Mouse (Mus musculus) limb, embryonic 14.5 days (tissue): ENCODE measurements around the gene Gm15294. TPM values are rescaled to one million over a fixed set of nuclear protein-coding genes. Genes with fewer than 3 reads are reported as not detected.

Source experiments
- ATAC-seq: fragments of 200-750 bp; cut with Nextera tagmentation; 2 replicates; pipeline ENCODE4 v1.8.0; 2017; ENCODE audit warnings: low read depth, moderate number of reproducible peaks, moderate TSS enrichment; ENCODE audit not compliant: low FRiP score
- DNase-seq: peaks from one replicate; pipeline ENCODE4 v3.0.0-alpha.2; 2015; ENCODE audit warnings: low spot score
- H3K27ac ChIP-seq: fragments of 300-500 bp; sonication (generic); replicated peaks from 2 replicates; pipeline ENCODE4 v1.5.1; 2014; ENCODE audit warnings: low read depth, mild to moderate bottlenecking, low read length, moderate library complexity, mixed read lengths
- H3K27me3 ChIP-seq: fragments of 300-500 bp; sonication (generic); 2 replicates; pipeline ENCODE4 v1.6.1; 2014; ENCODE audit warnings: low read length, mixed read lengths; ENCODE audit not compliant: control insufficient read depth, insufficient read depth
- H3K36me3 ChIP-seq: fragments of 300-500 bp; sonication (generic); 2 replicates; pipeline ENCODE4 v1.6.1; 2014; ENCODE audit warnings: mild to moderate bottlenecking, low read length, moderate library complexity, mixed read lengths; ENCODE audit not compliant: control insufficient read depth, insufficient read depth
- H3K4me1 ChIP-seq: fragments of 300-500 bp; sonication (generic); 2 replicates; pipeline ENCODE4 v1.6.1; 2014; ENCODE audit warnings: antibody characterized with exemption, low read length, mixed read lengths; ENCODE audit not compliant: control insufficient read depth, insufficient read depth
- H3K4me2 ChIP-seq: fragments of 300-500 bp; sonication (generic); replicated peaks from 2 replicates; pipeline ENCODE4 v1.6.1; 2014; ENCODE audit warnings: low read depth, mild to moderate bottlenecking, low read length, moderate library complexity; ENCODE audit not compliant: severe bottlenecking
- H3K4me3 ChIP-seq: fragments of 300-500 bp; sonication (generic); replicated peaks from 2 replicates; pipeline ENCODE4 v1.5.1; 2014; ENCODE audit warnings: low read length
- H3K9ac ChIP-seq: fragments of 300-500 bp; sonication (generic); 2 replicates; pipeline ENCODE4 v1.6.1; 2014; ENCODE audit warnings: mild to moderate bottlenecking, low read depth, low read length, moderate library complexity; ENCODE audit not compliant: severe bottlenecking
- H3K9me3 ChIP-seq: fragments of 300-500 bp; sonication (generic); 2 replicates; pipeline ENCODE4 v1.6.1; 2016; ENCODE audit warnings: low read length; ENCODE audit not compliant: control insufficient read depth
- POLR2A ChIP-seq: fragments of 200-500 bp; IDR thresholded peaks from 2 replicates; pipeline ENCODE4 v1.8.0; 2012; ENCODE audit warnings: inconsistent platforms, mild to moderate bottlenecking, moderate library complexity, borderline replicate concordance; ENCODE audit not compliant: insufficient read depth, insufficient read length; ENCODE audit errors: extremely low read depth
- WGBS: fragments of 180-500 bp; shearing (Covaris S2); extraction: QIAGEN DNeasy Blood & Tissue Kit; methylation state at CpG from one replicate; pipeline ENCODE4 v1.1.7; 2014; 5-methylcytosine and 5-hydroxymethylcytosine counted together
- polyA plus RNA-seq, 2 experiments: library from polyadenylated mRNA; depleted of rRNA in 1 of 2; stranded (reverse) in 1 of 2; unstranded in 1 of 2; fragments of >200 nt; fragmentation: Nextera tagmentation in 1 of 2; extraction: Ambion mirVana in 1 of 2; gene quantifications; 2 replicates each; pipeline versions ENCODE4 v1.2.1 to v1.2.3; 2012 to 2014

The Gm15294 gene
- polyA plus RNA-seq (2012; rRNA removed), result not detected in 2 replicates
- polyA plus RNA-seq (2014; fragmentation: Nextera tagmentation; extraction: Ambion mirVana), result 0.68 TPM in 1 of 2 replicates, not detected in the other

DNA sequence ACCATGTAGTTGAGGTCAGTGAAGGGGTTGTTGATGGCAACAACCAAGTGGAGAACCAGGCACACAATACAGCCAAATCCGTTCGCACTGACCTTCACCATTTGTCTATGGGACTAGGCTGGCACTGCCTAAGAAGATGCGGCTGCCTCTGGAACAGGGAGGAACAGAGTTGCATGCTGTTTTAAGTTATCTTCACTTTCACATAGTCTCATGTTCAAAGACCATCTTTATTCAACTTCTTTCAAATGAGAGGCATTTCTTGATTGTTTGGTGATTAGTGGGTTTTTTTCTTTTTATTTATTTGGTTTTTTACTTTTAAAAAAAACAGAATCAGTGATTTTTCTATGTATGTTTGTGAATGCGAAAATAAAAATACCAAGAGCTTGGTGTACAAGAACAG, at the start of gene Gm15294:
TSS of gene Gm15294 (minus strand) at position 101 of the 400 bp plus-strand sequence.
- Histone ChIP-seq H3K4me1 (no peaks in the 10 kb centered on the region), H3K27ac (no peak within 1 kb of the TSS), H3K9me3 (no peaks in the 10 kb centered on the region), H3K27me3 (no peaks in the 10 kb centered on the region), H3K9ac (no peak within 1 kb of the TSS), H3K4me2 (no peak within 1 kb of the TSS), H3K36me3 (no peaks in the 10 kb centered on the region), H3K4me3 (no peak within 1 kb of the TSS)
- 95% methylated on average over 4 of the region's 4 CpGs for WGBS
- ATAC-seq (no peak), DNase-seq (no peak)
- no peak for TF ChIP-seq POLR2A

DNA sequence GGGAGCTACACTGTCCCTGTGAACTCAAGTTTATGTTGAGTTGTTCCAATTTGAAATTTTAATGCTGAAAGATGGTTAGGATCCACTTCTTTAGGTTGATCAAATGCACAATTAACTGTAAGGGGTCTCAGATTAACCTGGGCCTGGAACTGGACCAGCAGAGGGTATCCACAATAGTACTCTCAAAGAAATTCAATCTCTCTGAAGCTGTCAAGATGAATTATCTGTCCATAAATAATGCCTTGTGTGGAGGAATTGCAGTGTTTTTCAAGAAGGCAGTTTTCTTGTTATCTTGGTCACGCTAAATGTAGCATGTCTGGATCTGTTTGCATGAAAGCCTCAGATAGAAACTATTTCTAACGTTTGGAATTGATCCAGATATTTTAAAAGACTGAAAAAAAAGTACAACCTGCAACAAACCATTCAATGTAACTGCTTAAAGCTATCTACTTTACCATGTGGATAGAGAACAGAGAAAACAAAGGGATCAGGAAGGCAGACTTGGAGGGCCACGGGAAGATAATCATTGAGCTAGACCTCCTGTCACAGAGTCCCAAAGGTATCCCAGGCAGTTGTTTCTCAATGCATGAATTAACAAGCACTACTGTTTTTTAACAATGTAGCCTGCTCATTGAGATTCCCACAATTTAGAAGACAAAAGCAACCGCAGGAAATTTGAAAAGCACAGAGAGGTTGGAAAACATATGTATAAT, 9.5 kb upstream of the Gm15294 start:
- no peaks in the 10 kb centered on the region for H3K27me3 ChIP-seq
- no peaks in the 10 kb centered on the region for H3K36me3 ChIP-seq
- no peak overlapping the region for H3K4me2 ChIP-seq
- H3K9ac ChIP-seq, result no peak overlapping the region
- DNase-seq (no peak), ATAC-seq (no peak)
- no peak overlapping the region for H3K27ac ChIP-seq
- no peaks in the 10 kb centered on the region for H3K9me3 ChIP-seq
- no peak for TF ChIP-seq POLR2A
- 64% methylated on average over 4 of the region's 4 CpGs for WGBS
- H3K4me1 ChIP-seq, result no peaks in the 10 kb centered on the region
- no peak overlapping the region for H3K4me3 ChIP-seq

DNA sequence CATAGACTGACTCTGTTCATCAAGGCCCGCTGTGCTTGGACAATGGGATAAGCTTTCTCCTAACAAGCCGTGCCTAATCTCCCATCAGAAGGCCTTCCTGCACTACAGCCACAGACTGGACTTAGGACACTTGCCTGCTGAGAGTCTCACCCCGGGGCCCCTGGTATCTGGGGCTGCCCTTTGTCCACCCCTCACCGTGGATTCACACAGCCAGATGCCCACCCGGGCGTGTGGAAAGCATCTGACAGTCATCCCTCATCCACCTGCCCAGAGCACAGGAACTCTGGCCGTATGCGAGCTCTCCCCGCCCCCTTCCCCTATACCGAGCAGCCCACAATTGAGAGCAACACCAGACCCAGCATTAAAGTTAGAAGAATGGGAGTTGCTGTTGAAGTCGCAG, 1.0 kb downstream of the Gm15294 start:
- WGBS, result 80% methylated on average over 9 of the region's 11 CpGs
- Histone ChIP-seq H3K4me3 (no peak overlapping the region), H3K9ac (no peak overlapping the region), H3K4me2 (no peak overlapping the region), H3K27ac (no peak overlapping the region), H3K9me3 (no peaks in the 10 kb centered on the region), H3K36me3 (no peaks in the 10 kb centered on the region), H3K27me3 (no peaks in the 10 kb centered on the region), H3K4me1 (no peaks in the 10 kb centered on the region)
- DNase-seq, result no peak
- no peak for ATAC-seq
- TF ChIP-seq POLR2A, result no peak

DNA sequence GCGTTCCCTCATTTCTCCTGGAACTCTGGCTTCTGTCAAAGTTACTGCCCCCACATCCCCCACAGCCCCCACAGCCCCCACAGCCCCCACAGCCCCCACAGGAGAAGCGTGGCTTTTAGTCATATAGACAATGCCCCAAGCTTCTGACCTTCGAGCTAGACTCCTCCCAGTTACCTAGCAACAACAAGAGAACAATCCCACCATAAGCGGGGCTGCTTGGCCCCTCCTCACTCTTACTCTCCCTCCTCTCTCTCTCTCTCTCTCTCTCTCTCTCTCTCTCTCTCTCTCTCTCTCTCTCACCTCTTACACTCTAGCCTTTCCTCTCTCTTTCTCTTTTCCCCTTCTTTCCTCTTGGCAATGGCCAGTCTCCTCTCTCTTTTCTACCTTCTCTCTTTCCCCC, 1.4 kb downstream of the Gm15294 start:
- H3K36me3 ChIP-seq, result no peaks in the 10 kb centered on the region
- no peak overlapping the region for H3K9ac ChIP-seq
- no peak for DNase-seq
- H3K4me2 ChIP-seq, result no peak overlapping the region
- no peaks in the 10 kb centered on the region for H3K9me3 ChIP-seq
- no peak overlapping the region for H3K27ac ChIP-seq
- H3K4me3 ChIP-seq, result no peak overlapping the region
- TF ChIP-seq POLR2A, result no peak
- WGBS, result 78% methylated on average over 4 of the region's 4 CpGs
- no peaks in the 10 kb centered on the region for H3K4me1 ChIP-seq
- no peak for ATAC-seq
- H3K27me3 ChIP-seq, result no peaks in the 10 kb centered on the region

DNA sequence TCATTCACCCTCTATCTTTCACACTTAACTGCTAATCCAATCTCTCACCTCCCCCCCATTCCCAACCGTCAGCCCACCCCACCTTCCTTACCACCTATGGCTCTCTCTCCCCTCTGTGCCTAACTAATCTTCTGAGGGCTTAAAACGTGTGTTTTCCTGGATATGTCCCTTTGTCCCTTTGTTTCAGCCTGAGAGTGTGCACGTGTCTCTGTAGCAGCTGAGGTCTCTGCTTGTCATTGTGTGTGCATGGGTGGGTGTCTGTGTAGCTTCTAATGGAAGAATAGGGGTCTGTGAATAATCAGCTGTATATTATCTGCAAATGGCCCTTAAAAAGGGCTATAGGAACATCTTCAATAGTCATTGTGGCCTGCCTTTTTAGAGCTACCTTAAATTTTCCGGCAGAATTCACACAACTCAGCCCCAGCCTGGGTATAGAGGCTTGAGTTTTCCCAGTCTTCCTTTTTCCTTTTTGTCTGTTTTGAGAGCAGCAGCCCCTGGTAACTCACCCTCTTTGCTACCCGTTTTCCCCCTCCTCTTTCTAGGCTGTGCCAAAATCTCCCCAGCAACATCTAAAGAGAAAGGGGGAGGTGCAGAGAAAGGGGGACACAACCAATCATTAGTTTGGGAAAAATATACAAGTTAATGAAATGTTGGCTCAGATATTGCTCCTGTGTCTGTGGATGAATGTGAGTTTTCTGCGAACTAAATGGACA, 19.2 kb downstream of the Gm15294 start:
- no peak for TF ChIP-seq POLR2A
- ATAC-seq (no peak), DNase-seq (no peak)
- Histone ChIP-seq H3K9me3 (no peaks in the 10 kb centered on the region), H3K4me3 (no peak overlapping the region), H3K27ac (no peak overlapping the region), H3K27me3 (no peaks in the 10 kb centered on the region), H3K4me1 (no peaks in the 10 kb centered on the region), H3K4me2 (no peak overlapping the region), H3K36me3 (no peaks in the 10 kb centered on the region), H3K9ac (no peak overlapping the region)
- WGBS, result 38% methylated on average over 6 of the region's 6 CpGs

Other genes with a start within 250 kb of the Gm15294 start
- gene Irs4, start 150.0 kb downstream of the Gm15294 start, polyA plus RNA-seq (2012; rRNA removed), result 0.13 and 0.20 TPM in 2 replicates
- 0.06 and 0.10 TPM in 2 replicates for gene Irs4, start 150.0 kb downstream of the Gm15294 start, polyA plus RNA-seq (2014; fragmentation: Nextera tagmentation; extraction: Ambion mirVana)